Mouse (Mus musculus) activated CD4-positive, CD25-positive, alpha-beta regulatory T cell, adult 4 months (primary cell): ENCODE data around the gene Pnlip. TPM values are rescaled to one million over a fixed set of nuclear protein-coding genes. Genes with fewer than 3 reads are reported as not detected.

ENCODE experiments used
- ATAC-seq: one replicate; pipeline ENCODE4 v1.8.0; 2017
- polyA plus RNA-seq, 2 experiments: library from polyadenylated mRNA; unstranded; fragments of 100-300 nt; shearing (Covaris generic); gene quantifications; one replicate each; pipeline ENCODE4 v1.2.1; 2017

The Pnlip gene
- polyA plus RNA-seq, 2 experiments from 2014 or later: not detected

GRCm38 (mm10) chr19:58727756-58728155, 75.5 kb downstream of the Pnlip start:
- ATAC-seq: no peak

DNA sequence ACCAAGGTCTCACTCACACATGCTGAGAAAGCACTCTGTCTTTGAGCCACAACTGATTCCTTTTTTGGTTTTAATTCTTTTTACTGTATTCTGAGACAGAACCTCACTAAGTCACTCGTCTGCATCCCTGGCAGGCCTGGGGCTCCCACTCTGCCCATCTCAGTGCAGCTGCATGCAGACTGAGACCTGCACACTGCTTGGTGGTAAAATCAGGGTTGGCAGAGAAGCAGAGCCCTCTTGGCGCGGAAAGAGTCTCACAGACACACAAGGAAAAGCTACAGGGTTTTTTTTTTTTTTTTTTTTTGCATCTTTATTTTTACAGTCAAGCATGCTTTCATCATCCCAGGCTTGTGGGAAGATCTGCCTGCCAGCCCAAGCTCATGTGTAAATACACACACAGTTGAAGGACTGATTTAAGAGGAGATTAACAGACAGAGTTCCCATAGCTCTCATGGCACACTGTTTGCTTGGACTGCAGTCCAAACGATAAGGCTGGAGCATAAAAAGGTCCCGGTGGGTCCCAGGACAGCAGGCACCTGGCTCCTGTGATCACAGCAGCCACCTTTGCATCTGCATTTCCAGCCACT, 76.2 kb downstream of the Pnlip start, which contains the start of gene Pnliprp1:
Gene Pnliprp1 (plus strand): TSS at position 443 of the 587 bp plus-strand sequence.
- ATAC-seq: no peak

Other genes starting within 250 kb of the Pnlip start
- under 1 TPM; 0.22 to 0.44 TPM for gene Gfra1, start 196.6 kb upstream of the Pnlip start, polyA plus RNA-seq
- gene Ccdc172, start 140.5 kb upstream of the Pnlip start, polyA plus RNA-seq: not detected
- gene Pnliprp1, start 76.4 kb downstream of the Pnlip start, polyA plus RNA-seq: not detected
- gene Pnliprp2, start 107.2 kb downstream of the Pnlip start, polyA plus RNA-seq: not detected
- not detected for gene 1700019N19Rik, start 142.0 kb downstream of the Pnlip start, polyA plus RNA-seq